Mouse (Mus musculus) lung, adult 2 months (tissue): Measurements from ENCODE around the gene Rps16. TPM values are rescaled to one million over a fixed set of nuclear protein-coding genes. Genes with fewer than 3 reads are reported as not detected.
A peak's percentile ranks its signal among the peaks of the same experiment; 100 is the strongest.

ENCODE experiments used
- DNase-seq: peaks from one replicate; pipeline ENCODE4 v3.0.0; 2022
- H3K4me1 ChIP-seq: fragments of 200-500 bp; 2 replicates; pipeline ENCODE4 v1.6.1; 2011; ENCODE audit warnings: low read length; ENCODE audit not compliant: control insufficient read depth, insufficient read depth
- H3K4me3 ChIP-seq: fragments of 200-500 bp; replicated peaks from 2 replicates; pipeline ENCODE3; 2011; ENCODE audit warnings: low read depth, mild to moderate bottlenecking, control low read depth, low read length; ENCODE audit errors: extremely low read depth
- CTCF ChIP-seq: fragments of 200-500 bp; IDR thresholded peaks from 2 replicates; pipeline ENCODE4 v1.5.1; 2011; ENCODE audit warnings: mild to moderate bottlenecking, low read length, control low read depth; ENCODE audit not compliant: insufficient read depth
- POLR2A ChIP-seq: fragments of 200-500 bp; IDR thresholded peaks from 2 replicates; pipeline ENCODE4 v1.6.1; 2011; ENCODE audit warnings: low read depth, mild to moderate bottlenecking, control low read depth, low read length, borderline replicate concordance; ENCODE audit errors: extremely low read depth
- WGBS: fragments of 180-500 bp; shearing (Covaris S2); methylation state at CpG from one replicate; pipeline ENCODE4 v1.1.7; 2018; 5-methylcytosine and 5-hydroxymethylcytosine counted together
- polyA plus RNA-seq: library from polyadenylated mRNA; depleted of rRNA; stranded (reverse); fragments of >200 nt; gene quantifications from 2 replicates; pipeline ENCODE4 v1.2.3, GENCODE M21; 2012

Rps16 gene
- polyA plus RNA-seq, 1 experiment = 529 TPM

DNA sequence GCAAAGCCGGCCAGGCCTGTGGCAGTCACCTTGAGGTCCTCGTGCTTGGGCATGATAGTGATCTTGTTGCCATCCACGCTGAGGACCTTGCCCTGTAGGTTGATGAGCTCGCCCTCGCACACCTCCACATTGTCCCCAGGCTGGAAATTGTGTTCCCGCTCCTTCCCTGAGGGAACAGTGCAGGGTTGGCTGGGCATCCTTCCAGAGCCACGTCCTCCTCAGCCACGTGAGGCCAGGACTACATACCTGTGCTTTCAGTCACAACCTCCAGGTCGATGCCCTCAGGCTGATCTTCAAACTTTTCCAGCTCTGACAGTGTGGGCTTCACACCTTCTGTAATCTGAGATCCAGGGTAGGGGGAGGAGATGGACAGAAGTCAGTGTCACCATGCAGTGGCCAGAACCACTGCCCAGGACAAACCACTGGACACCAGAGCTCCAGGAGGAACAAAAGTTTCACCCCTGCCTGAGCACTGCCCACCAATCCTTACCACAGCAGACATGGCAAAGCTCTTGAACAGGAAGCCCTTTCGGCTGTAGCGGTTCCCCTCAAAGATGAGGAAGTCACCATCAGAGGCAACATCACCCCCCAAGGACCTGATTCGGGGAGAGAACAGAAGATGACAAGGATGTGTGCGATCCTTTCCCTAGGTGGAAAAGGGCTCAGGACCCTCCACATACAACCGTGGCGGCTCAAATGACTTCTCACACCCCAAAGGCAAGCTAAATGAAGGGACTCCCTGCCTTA, 28.3 kb upstream of the Rps16 start:
- DNase-seq = no peak
- WGBS = 87% methylated on average over 15 of the region's 15 CpGs
- Histone ChIP-seq H3K4me3 (no peak overlapping the region), H3K4me1 (no peaks in the 10 kb centered on the region)
- TF ChIP-seq CTCF = no peak
- TF ChIP-seq POLR2A = no peak

GRCm38 (mm10) chr7:28325293-28325692, 25.2 kb upstream of the Rps16 start:
- 96% methylated on average over 8 of the region's 8 CpGs for WGBS

DNA sequence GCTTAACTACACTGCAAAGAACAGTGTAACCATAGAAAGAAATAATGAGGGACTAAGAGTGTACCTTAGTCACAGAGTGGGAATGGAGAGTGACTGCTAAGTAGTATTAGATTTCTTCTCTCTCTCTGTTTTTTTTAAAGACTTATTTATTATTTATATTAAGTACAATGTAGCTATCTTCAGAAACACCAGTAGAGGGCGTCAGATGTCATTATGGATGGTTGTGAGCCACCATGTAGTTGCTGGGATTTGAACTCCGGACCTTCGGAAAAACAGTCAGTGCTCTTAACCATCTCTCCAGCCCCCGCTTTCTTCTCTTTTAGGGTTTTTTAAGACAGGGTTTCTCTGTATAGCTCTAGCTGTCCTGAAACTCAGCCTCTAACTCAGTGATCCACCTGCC, 24.0 kb upstream of the Rps16 start:
- Histone ChIP-seq H3K4me1 (no peaks in the 10 kb centered on the region), H3K4me3 (no peak overlapping the region)
- no peak for DNase-seq
- TF ChIP-seq POLR2A = no peak
- no peak for TF ChIP-seq CTCF
- WGBS = 81% methylated on average over 4 of the region's 4 CpGs

More at GRCm38 (mm10) chr7:28325293-28325692, 25.2 kb upstream of the Rps16 start:
- no peak for DNase-seq
- no peaks in the 10 kb centered on the region for H3K4me1 ChIP-seq
- no peak overlapping the region for H3K4me3 ChIP-seq
- TF ChIP-seq POLR2A (no peak), CTCF (no peak)

DNA sequence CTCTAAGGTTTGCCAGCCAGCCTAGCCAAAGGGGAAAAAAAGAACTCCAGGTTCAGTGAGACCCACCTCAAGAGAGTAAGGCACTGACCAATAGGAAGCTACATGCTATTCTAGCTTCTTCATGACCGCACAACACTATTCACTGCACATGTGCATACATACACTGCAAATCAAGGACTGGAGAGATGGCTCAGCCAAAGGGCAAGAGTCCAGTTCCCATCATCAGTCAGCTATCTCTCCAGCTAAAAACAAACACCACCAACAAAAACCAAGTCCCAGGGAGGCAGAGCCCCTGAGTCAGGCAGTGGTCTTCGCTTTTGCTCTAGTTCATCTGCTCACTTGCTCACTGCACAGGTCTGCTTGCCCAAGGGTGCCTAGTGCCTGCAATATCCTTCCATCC, 22.2 kb upstream of the Rps16 start:
- no peaks in the 10 kb centered on the region for H3K4me1 ChIP-seq
- WGBS = 95% methylated on average over 2 of the region's 2 CpGs
- no peak for DNase-seq
- no peak overlapping the region for H3K4me3 ChIP-seq
- TF ChIP-seq CTCF (no peak), POLR2A (no peak)

DNA sequence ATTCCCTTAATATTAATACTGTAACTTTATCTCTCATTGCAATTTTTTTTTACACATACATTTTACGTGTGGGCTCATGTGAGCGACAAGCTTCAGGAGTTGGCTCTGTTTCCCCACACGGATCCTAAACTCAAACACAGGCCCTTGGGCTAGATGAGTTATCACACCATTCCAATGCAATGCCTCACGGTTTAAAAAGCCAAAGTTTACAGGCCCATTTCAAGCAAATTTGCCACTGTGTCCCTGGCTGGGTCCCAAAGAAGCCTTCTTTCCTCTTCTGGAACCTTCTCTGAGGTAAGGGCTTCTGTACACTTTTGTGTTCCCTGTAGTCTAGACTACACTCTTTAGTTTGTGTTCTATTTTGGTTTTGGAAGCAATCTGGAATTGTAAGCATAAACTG, 15.9 kb upstream of the Rps16 start:
- H3K4me3 ChIP-seq = no peak overlapping the region
- DNase-seq = no peak
- TF ChIP-seq CTCF = no peak
- no peak for TF ChIP-seq POLR2A
- H3K4me1 ChIP-seq = peaks cover 6% of the 10 kb centered on the region; the same call in 1 of the 2 replicates
- WGBS = 57% methylated on average over 4 of the region's 4 CpGs

GRCm38 (mm10) chr7:28335471-28335870, 15.0 kb upstream of the Rps16 start:
- 86% methylated on average over 2 of the region's 2 CpGs for WGBS
- H3K4me1 ChIP-seq = peaks cover 6% of the 10 kb centered on the region; the same call in 1 of the 2 replicates
- no peak for TF ChIP-seq CTCF
- TF ChIP-seq POLR2A = no peak

DNA sequence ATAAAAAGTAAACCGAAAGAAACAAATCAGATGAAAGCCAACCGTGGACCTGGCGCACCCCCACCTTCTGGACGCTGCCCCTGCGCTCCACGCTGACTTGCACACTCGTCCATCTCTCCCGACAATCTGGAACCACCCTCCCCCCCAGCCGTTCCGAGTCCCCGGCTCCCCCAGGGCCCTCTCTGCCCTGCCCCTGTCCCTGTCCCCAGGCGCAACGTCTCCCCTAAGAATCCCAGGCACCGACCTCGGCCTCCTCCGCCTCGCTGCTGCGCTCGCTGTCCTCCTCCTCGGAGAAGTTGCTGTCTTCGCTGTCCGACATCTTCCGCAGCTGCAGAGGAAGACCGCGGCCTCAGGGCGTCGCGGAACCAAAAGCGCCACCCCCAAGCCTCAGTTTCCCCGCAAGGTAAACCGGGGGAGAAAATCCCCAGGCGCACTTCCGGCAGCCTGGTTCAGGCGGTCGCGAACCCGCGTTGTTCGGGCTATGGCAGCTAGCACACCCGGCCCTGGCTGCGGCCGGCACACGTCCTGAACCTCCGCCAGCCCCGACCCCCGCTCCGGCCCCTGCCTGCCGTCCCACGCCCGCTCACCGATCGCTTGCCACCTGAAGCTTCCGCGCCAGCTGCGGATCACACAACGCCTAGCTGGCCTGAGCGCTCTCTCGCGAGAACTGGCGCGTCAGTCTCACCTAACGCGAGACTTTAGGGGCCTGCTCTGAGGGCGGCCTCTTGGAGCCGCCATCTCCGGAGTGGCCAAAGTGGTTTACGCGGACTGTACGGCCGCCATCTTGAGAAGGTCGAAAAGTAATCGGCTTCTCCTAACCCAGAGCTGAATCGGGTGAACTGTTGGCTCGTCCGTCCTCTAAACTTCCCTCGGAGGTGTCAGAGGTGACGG, 12.1 kb upstream of the Rps16 start, which contains the start of gene Supt5:
TSS of gene Supt5 (minus strand) at position 639 of the 891 bp plus-strand sequence.
- peak within 1 kb of the TSS; percentile 98 for H3K4me3 ChIP-seq
- peaks cover 6% of the 10 kb centered on the region; the same call in 1 of the 2 replicates for H3K4me1 ChIP-seq
- DNase-seq = peak; percentile 97
- under 1% methylated on average over 77 of the region's 77 CpGs for WGBS
- TF ChIP-seq CTCF (no peak), POLR2A (peak; percentile 93)

More at GRCm38 (mm10) chr7:28335471-28335870, 15.0 kb upstream of the Rps16 start:
- no peak overlapping the region for H3K4me3 ChIP-seq
- DNase-seq = no peak

- TF ChIP-seq CTCF (peak; percentile 21; the same call in 1 of the 2 replicates), POLR2A (no peak)
- Histone ChIP-seq H3K4me1 (peaks cover 6% of the 10 kb centered on the region; the same call in 1 of the 2 replicates), H3K4me3 (no peak overlapping the region)
- 48% methylated on average over 19 of the region's 19 CpGs for WGBS
- DNase-seq = peak; percentile 42
These were observed 11.1 kb upstream of the Rps16 start for GRCm38 (mm10) chr7:28339213-28339917.

DNA sequence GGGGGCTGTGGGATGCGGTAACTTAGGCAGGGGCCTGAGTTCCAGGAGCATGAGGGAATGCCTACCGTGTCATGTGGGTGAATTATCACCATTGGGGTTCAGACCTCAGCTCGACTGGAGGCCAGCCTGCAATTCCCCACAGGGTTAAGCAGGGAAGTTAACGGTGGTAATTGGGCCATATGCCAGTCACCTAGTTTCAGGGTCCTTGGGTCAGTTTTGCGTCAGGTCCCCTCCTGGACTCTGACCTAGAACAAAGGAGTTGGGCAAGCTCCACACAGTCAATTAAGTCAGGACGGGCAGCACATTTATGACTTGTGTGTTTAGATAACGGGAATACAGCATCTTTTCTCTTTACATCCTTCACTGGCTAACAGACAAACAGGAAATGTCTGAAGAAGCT, 9.1 kb upstream of the Rps16 start:
- WGBS = 38% methylated on average over 7 of the region's 7 CpGs
- DNase-seq = no peak
- Histone ChIP-seq H3K4me3 (no peak overlapping the region), H3K4me1 (peaks cover 3% of the 10 kb centered on the region; the same call in 1 of the 2 replicates)
- TF ChIP-seq CTCF (no peak), POLR2A (no peak)
